Mouse (Mus musculus): ENCODE data around the gene Specc1.
A peak's percentile ranks its signal among the peaks of the same experiment; 100 is the strongest.

Specc1 gene

DNA sequence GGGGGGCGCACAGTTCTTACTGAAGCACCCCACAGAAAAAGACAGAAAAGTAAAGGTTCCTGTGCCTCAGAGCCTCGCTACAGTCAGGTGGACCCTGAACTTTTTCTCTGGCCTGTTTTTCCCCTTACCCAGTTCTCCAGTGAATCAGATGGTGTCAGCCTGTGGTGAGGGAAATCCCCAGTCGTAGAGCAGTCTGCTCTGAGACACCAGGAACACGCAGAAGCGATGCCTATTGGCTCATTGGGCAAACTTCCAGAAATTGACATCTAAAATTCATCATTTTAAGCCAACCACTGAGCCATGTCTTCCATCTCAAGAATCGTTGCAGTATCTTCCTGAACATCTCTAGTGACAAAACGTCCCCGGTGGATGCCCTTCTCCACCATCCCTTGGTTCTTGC lies 230.5 kb downstream of the Specc1 start:
- DNase-seq = no peak

GRCm38 (mm10) chr11:62192050-62192449 lies 235.5 kb downstream of the Specc1 start:
- DNase-seq = peak; percentile 19 to 31

- DNase-seq = no peak
Measured at GRCm38 (mm10) chr11:62193116-62193515, 236.6 kb downstream of the Specc1 start.

- no peak for DNase-seq
Measured at GRCm38 (mm10) chr11:62194217-62194616, 237.7 kb downstream of the Specc1 start.

GRCm38 (mm10) chr11:62200901-62201512 lies 244.4 kb downstream of the Specc1 start:
- DNase-seq = no peak

DNA sequence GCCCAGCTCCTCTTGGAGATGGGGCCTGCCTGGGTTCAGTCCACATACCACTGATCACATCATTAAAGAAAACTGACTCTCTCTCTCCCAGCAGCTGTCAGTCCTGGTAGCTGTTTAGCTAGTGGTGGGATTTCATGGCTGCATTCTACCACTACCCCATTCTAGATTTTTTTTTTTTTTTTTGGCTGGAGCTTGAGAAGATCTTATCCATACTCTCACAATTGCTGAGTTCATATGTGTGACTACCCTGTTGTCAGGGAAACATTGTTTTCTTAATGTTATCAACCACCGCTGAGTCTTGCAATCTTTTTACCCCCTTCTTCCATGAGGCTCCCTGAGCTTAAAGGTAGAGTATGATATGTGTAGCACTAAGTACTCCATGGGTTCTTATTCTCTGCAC lies 246.1 kb downstream of the Specc1 start:
- DNase-seq = no peak

DNA sequence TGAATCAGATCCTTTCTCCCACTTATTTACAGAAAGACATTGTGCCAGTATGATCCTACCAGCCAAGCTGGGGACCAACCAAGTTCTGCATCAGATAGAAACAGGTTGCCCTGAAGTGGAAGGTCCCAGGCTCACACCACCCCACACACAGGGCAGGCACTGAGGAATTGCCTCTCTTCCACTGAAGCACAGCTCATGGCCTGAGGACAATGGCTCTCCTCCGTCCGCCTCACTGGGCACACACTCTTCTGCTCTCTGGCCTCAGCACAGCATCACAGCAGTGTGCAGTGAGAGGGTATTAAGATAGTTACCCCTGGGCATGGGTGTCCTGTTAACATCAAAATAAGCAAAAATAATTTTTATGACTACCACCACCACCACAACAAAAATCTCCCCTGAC lies 252.5 kb downstream of the Specc1 start:
- no peak for DNase-seq

DNA sequence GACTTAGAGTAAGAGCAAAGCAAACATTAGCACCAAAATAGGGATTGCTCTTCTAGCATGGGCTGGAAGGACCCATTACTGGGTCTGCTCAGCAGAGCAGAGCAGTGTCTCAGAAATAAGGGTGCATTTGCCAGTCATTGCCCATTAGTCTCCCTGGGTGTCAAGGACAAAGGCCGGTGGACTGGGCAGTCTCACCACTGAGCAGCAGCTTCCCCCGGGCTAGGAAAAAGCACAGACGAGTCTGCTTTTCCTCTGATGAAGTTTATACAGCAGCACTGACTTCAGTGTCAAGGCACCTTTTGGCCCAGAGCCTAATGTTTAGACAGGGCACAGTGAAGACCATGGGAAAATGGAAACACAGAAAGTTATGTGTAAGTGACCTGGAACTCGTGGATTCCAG lies 253.3 kb downstream of the Specc1 start:
- DNase-seq = no peak

GRCm38 (mm10) chr11:62213384-62213989 lies 256.9 kb downstream of the Specc1 start:
- DNase-seq = no peak

GRCm38 (mm10) chr11:62215107-62215506 lies 258.5 kb downstream of the Specc1 start:
- no peak for DNase-seq

- no peak for DNase-seq
Measured at GRCm38 (mm10) chr11:62217751-62218150, 261.2 kb downstream of the Specc1 start.

- no peak for DNase-seq
Measured at GRCm38 (mm10) chr11:62220756-62221510, 264.4 kb downstream of the Specc1 start.

DNA sequence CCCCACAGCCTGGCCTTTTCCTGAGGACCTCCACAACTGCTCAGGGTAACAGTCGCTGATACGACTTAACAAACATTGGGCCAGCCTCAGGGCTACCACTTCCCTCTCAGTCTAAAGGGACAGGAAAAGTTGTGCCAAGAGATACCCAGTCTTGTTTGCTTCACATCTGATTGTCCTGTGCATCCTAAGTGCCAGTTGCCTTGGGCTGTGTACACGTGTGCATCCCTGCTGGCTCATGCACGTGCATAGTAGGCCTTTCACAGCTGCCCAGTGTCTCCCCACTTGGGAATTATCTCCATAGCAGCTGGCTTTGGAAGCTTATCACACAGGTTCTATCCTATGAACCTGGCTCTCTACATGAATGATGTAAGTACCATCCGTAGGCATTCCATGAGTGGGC lies 266.9 kb downstream of the Specc1 start:
- no peak for DNase-seq

DNA sequence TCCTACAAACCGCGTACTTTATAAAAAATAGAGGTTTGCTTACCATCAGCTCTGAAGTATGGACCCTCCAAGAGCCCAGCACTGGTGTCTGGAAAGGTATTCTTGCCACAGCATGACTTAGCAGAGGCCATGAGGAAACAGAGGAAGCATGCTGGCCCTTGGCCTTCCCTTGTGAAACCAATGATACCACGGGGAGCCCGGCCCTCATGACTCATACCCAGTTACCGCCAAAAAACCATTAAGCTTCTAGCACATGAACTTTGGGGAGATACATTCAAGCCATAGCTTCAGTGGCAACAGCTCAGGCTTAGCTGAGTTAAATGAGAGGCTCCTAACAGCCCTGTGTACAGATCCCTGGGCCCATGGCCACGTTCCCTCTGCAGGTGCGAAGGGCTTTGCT lies 267.4 kb downstream of the Specc1 start:
- no peak for DNase-seq

DNA sequence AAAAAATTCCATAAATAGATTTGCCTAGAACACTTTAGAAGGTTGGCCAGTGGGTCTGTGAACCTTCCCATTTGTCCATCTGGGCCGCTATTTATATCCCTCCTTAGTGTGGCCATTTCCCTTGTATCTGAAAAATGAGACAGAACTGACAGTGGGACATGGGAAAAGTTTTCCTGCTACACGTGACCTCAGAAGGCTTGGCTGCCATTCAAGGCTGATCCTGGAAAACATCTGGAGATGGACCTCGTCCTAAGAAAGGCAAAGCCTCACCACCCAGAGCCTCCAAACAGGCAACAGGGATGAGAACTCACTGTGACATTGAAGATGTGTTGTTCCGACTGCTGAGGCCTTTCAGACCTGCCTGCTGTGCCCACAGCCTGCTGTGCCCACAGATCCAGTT lies 268.2 kb downstream of the Specc1 start:
- DNase-seq = no peak

- DNase-seq = no peak
Measured at GRCm38 (mm10) chr11:62240631-62241261, 284.2 kb downstream of the Specc1 start.

DNA sequence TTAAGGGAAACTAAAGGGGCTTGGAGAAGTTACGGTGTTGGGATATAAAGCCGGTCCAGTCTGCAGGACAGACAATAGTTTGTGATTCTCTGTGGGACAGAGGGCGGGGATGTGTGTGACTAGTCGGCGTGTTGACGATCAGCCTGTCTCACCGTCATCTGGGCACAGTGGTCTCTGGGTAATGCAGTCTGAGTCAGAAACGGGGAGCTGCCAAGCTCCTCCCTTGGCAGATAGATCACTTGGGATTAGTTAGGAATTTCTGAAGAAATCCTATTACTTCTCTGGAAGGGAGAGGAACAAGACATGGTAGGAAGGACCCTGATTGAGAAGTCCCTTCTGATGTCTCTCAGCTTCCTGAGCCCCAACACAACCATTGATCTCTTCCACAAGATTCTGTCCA lies 287.3 kb downstream of the Specc1 start:
- DNase-seq = no peak

DNA sequence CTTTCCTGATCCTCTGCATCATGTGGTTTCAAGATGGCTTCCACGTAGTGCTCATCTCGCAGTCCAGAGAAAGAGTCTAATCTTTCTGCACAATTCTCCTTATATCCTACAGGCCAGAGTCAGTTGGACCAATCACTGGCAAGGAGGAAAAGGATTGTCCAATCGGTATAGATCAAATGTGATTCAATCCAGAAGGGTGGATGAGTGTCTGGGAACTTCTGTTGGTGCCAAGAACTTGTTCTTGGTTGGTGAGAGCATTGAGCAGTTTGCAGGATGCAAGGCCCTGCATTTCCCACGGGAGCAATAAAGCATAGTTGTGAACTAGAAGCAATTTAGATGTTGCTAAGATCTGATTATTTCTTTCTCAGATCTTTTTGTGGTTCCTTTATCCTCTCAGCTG lies 287.9 kb downstream of the Specc1 start:
- no peak for DNase-seq

GRCm38 (mm10) chr11:62247759-62248400 lies 291.3 kb downstream of the Specc1 start:
- no peak for DNase-seq

DNA sequence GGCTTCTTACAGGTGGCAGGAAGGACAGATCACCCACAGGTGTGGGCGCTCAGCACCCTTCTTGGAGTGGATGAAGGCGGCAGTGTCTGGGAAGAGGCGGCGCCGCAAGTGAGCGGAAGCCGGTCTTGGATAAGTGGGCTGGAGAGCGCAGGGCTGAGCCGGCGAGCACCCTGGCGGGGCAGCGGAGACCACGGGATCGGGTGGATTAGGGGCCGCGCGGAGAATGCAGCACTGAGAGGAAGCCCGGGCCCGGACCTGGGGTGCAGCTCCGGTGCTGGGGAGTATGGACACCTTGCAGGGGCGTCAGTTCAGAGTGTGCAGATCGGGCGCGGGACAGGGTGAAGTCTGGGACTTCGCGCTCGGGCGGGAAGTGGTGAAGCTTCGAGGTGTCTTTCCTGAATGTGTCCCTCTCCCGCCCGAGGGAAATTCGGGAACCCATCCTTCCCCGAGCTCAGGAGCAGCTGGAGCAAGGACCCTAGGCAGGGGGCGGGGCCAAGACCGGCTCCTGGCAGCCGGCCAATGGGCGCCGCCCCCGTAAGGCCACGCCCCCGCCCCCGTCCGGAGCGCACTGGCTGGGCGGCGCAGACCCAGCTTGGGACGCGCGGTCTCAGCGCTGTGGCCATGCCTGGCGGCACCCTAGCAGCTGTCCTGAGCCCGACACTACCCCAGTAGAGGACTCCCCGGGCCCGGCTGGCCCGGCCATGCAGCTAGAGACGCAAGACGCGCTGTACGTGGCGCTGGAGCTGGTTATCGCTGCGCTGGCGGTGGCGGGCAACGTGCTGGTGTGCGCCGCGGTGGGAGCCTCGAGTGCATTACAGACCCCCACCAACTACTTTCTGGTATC lies 292.1 kb downstream of the Specc1 start, which contains the start of gene Adora2b:
Adora2b (plus strand) TSS at position 584 of the 844 bp plus-strand sequence.
- peak; percentile 68 to 75 for DNase-seq

DNA sequence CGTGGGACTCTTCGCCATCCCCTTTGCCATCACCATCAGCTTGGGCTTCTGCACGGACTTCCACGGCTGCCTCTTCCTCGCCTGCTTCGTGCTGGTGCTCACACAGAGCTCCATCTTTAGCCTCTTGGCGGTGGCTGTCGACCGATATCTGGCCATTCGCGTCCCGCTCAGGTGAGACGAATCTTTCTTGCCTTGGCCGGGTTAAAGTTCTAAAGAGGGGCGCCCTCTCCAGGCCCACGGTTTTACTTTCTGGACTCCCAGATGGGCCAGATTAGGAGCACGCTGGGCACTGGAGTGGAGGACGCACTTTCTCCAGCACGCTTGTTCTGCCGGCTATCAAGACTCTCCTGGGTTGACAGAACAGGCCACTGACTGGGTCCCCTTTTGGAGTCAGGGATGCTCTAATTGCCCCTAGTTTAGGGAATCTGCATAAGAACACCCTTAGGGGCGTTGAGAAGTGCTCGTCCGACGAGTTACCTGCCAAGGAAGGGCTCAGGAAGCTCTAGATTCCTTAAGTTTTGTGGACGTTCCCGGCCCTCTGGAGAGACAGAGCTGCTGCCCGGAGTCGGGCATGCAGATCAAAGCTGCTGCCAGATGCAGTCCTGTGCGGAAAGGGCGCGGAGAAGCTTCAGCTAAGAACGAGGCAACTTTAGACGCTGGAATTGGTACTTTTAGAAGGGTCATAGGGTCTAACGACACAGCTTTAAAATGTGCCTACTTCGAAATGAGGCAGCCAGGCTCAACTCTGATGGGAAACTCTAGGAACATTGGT lies 292.9 kb downstream of the Specc1 start:
- DNase-seq = peak; percentile 52 to 56
